Mouse (Mus musculus): ENCODE measurements around the gene Intu. TPM values are rescaled to one million over a fixed set of nuclear protein-coding genes. Genes with fewer than 3 reads are reported as not detected.

Intu gene
- polyA plus RNA-seq (2011; ENCODE audit: insufficient read depth, insufficient read length, low replicate concordance, missing spikeins), result 0.83 and 1.3 TPM in 2 replicates

GRCm38 (mm10) chr3:40531286-40532141, at the start of gene Intu:
Gene Intu (plus strand): TSS chr3:40531286.
- TF ChIP-seq POLR2A (IDR thresholded peaks at IDR 0.05; ENCODE audit: borderline replicate concordance, control insufficient read depth, low read depth, low read length) (no peak), CTCF (IDR thresholded peaks at IDR 0.05; ENCODE audit: control insufficient read depth, insufficient read depth, low read length) (peak; percentile 34; the same call in 1 of the 2 replicates)
- Histone ChIP-seq H3K4me3 (replicated peaks; ENCODE audit: control insufficient read depth, low read depth, low read length) (peak within 1 kb of the TSS; percentile 57), H3K27ac (ENCODE audit: control insufficient read depth, insufficient read depth, low read depth, low read length, poor library complexity) (no peak within 1 kb of the TSS; the same call in 1 of the 2 replicates), H3K4me1 (ENCODE audit: control insufficient read depth, insufficient read depth, low read length) (no peaks in the 10 kb centered on the region; the same call in 1 of the 2 replicates)
- 2% methylated on average over 53 of the region's 54 CpGs for WGBS

GRCm38 (mm10) chr3:40483221-40483654, 47.8 kb upstream of the Intu start:
- WGBS, result 44% methylated on average over 10 of the region's 10 CpGs
- no peaks in the 10 kb centered on the region for H3K4me1 ChIP-seq (ENCODE audit: control insufficient read depth, insufficient read depth, low read length)

GRCm38 (mm10) chr3:40487381-40487780, 43.7 kb upstream of the Intu start:
- no peak for TF ChIP-seq CTCF (IDR thresholded peaks at IDR 0.05; ENCODE audit: control insufficient read depth, insufficient read depth, low read length)
- Histone ChIP-seq H3K4me1 (ENCODE audit: control insufficient read depth, insufficient read depth, low read length) (no peaks in the 10 kb centered on the region), H3K4me3 (replicated peaks; ENCODE audit: control insufficient read depth, low read depth, low read length) (no peak overlapping the region), H3K27ac (ENCODE audit: control insufficient read depth, insufficient read depth, low read depth, low read length, poor library complexity) (no peak overlapping the region)
- 78% methylated on average over 4 of the region's 4 CpGs for WGBS

More at GRCm38 (mm10) chr3:40483221-40483654, 47.8 kb upstream of the Intu start:
- no peak for TF ChIP-seq CTCF (IDR thresholded peaks at IDR 0.05; ENCODE audit: control insufficient read depth, insufficient read depth, low read length)
- TF ChIP-seq POLR2A (IDR thresholded peaks at IDR 0.05; ENCODE audit: borderline replicate concordance, control insufficient read depth, low read depth, low read length), result no peak
- Histone ChIP-seq H3K27ac (ENCODE audit: control insufficient read depth, insufficient read depth, low read depth, low read length, poor library complexity) (no peak overlapping the region), H3K4me3 (replicated peaks; ENCODE audit: control insufficient read depth, low read depth, low read length) (no peak overlapping the region)

GRCm38 (mm10) chr3:40491742-40492141, 39.3 kb upstream of the Intu start:
- peak; percentile 39; the same call in 1 of the 2 replicates for TF ChIP-seq CTCF (IDR thresholded peaks at IDR 0.05; ENCODE audit: control insufficient read depth, insufficient read depth, low read length)
- no peak for TF ChIP-seq POLR2A (IDR thresholded peaks at IDR 0.05; ENCODE audit: borderline replicate concordance, control insufficient read depth, low read depth, low read length)
- WGBS, result 77% methylated on average over 3 of the region's 3 CpGs
- no peaks in the 10 kb centered on the region for H3K4me1 ChIP-seq (ENCODE audit: control insufficient read depth, insufficient read depth, low read length)

GRCm38 (mm10) chr3:40498898-40499297, 32.2 kb upstream of the Intu start:
- WGBS, result 74% methylated on average over 3 of the region's 3 CpGs
- no peak overlapping the region for H3K4me3 ChIP-seq (replicated peaks; ENCODE audit: control insufficient read depth, low read depth, low read length)
- H3K27ac ChIP-seq (ENCODE audit: control insufficient read depth, insufficient read depth, low read depth, low read length, poor library complexity), result no peak overlapping the region
- peaks cover 2% of the 10 kb centered on the region; the same call in 1 of the 2 replicates for H3K4me1 ChIP-seq (ENCODE audit: control insufficient read depth, insufficient read depth, low read length)
- TF ChIP-seq POLR2A (IDR thresholded peaks at IDR 0.05; ENCODE audit: borderline replicate concordance, control insufficient read depth, low read depth, low read length) (no peak), CTCF (IDR thresholded peaks at IDR 0.05; ENCODE audit: control insufficient read depth, insufficient read depth, low read length) (0 out of 2 replicates have a peak, but pooled peaks have one; percentile 3)

More at GRCm38 (mm10) chr3:40491742-40492141, 39.3 kb upstream of the Intu start:
- Histone ChIP-seq H3K27ac (ENCODE audit: control insufficient read depth, insufficient read depth, low read depth, low read length, poor library complexity) (no peak overlapping the region), H3K4me3 (replicated peaks; ENCODE audit: control insufficient read depth, low read depth, low read length) (no peak overlapping the region)

DNA sequence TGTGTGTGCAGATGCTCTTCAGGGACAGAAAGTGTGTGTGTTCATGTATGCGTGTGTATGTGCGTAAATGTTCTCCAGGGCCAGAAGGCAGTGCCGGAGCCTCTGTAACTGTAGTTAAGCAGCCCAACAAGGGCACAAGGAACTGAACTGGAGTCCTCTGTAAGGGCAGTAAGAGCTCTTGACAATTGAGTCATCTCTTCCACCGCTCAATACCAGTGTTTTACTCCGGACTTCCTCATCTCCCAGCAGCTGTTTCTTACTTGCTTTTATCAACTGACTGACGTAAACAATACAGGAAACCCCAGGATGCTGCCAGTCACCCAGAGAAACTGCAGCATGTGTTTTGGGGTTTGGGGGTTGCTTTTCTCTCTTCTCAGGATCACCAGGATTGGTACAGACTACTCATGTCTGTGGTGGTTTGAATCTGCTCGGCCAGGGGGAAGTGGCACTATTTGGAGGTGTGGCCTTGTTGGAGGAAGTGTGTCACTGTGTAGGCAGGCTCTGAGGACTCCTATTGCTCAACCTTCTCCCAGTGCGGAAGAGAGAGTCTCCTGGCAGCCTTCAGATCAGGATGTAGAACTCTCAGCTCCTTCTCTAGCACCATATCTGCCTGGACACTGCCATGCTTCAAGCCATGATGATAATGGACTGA, 30.8 kb upstream of the Intu start:
- Histone ChIP-seq H3K4me3 (replicated peaks; ENCODE audit: control insufficient read depth, low read depth, low read length) (no peak overlapping the region), H3K4me1 (ENCODE audit: control insufficient read depth, insufficient read depth, low read length) (peaks cover 2% of the 10 kb centered on the region; the same call in 1 of the 2 replicates), H3K27ac (ENCODE audit: control insufficient read depth, insufficient read depth, low read depth, low read length, poor library complexity) (peak overlapping the region; percentile 40; the same call in 1 of the 2 replicates)
- 64% methylated on average over 8 of the region's 8 CpGs for WGBS
- TF ChIP-seq CTCF (IDR thresholded peaks at IDR 0.05; ENCODE audit: control insufficient read depth, insufficient read depth, low read length) (no peak), POLR2A (IDR thresholded peaks at IDR 0.05; ENCODE audit: borderline replicate concordance, control insufficient read depth, low read depth, low read length) (no peak)

- 19% methylated on average over 5 of the region's 5 CpGs for WGBS
- Histone ChIP-seq H3K4me3 (replicated peaks; ENCODE audit: control insufficient read depth, low read depth, low read length) (no peak overlapping the region), H3K27ac (ENCODE audit: control insufficient read depth, insufficient read depth, low read depth, low read length, poor library complexity) (no peak overlapping the region), H3K4me1 (ENCODE audit: control insufficient read depth, insufficient read depth, low read length) (peaks cover 2% of the 10 kb centered on the region; the same call in 1 of the 2 replicates)
- no peak for TF ChIP-seq CTCF (IDR thresholded peaks at IDR 0.05; ENCODE audit: control insufficient read depth, insufficient read depth, low read length)
- TF ChIP-seq POLR2A (IDR thresholded peaks at IDR 0.05; ENCODE audit: borderline replicate concordance, control insufficient read depth, low read depth, low read length), result no peak
Measured at GRCm38 (mm10) chr3:40504377-40504776, 26.7 kb upstream of the Intu start.

Data from bone marrow, adult 2 months (tissue).